Mouse (Mus musculus) bone marrow, adult 2 months (tissue): ENCODE measurements around the gene Cnot6.

Source experiments
- CTCF ChIP-seq: fragments of 200-500 bp; IDR thresholded peaks from 2 replicates; pipeline ENCODE4 v1.5.1; 2011; ENCODE audit warnings: low read length, control low read depth; ENCODE audit not compliant: control insufficient read depth, insufficient read depth
- POLR2A ChIP-seq: fragments of 200-500 bp; IDR thresholded peaks from 2 replicates; pipeline ENCODE4 v1.6.1; 2011; ENCODE audit warnings: low read depth, mild to moderate bottlenecking, control low read depth, low read length, borderline replicate concordance; ENCODE audit not compliant: control insufficient read depth

- TF ChIP-seq POLR2A, result no peak
- TF ChIP-seq CTCF, result no peak
Observed at GRCm38 (mm10) chr11:49665462-49665861, 47.1 kb downstream of the Cnot6 start.
